22 mouse cellular contexts compared by ENCODE assay signal in the genomic region with DNA sequence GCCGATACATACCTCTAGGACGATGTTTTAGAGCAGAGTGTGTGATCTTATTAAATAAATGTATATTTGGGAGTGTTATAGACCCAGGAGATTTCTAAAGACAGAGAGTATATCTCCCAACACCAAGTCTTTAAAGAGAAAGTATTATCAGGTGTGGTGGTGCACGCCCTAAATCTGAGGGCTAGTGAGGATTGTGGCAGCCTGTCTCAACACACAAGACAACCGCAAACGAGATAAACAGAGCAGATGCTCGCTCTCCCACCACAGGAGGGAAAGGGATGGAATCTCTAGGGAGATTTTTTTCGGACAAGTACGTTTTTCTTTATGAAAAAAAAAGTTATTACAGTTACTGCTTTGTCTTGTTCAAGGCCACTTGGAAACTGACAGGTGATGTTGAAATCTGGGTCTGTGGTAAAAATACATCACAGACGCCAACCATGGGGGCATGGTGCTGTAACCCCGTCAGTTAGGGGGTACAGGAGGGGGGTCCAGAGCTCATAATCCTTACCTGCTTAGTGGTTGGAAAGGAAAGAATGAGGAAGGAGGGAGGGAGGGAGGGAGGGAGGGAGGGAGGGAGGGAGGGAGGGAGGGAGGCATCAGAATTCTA. TPM values are rescaled to one million over a fixed set of nuclear protein-coding genes. Genes with fewer than 3 reads are reported as not detected.
DNase-seq lines count a peak whose midpoint lies in the region; ATAC-seq and TF ChIP-seq lines count a peak whose summit lies in the region.
"Had no signal": no experiment of that assay in that cellular context is flagged by ENCODE, and none has a peak within 500 bp of the region (broad histone marks: within the 10 kb centered on the region; RNA-seq: fewer than 3 reads in every experiment).

No protein-coding gene starts in this region.

- H3K27ac ChIP-seq in heart, embryonic 13.5 days (replicated peaks) = peak overlapping the region; percentile 95
- H3K27ac ChIP-seq in kidney, postnatal 0 days = 0 out of 2 replicates have a peak overlapping the region, but pooled peaks have one; percentile 42
- 0 out of 2 replicates have a peak overlapping the region, but pooled peaks have one; percentile 55 for H3K27ac ChIP-seq in lung, postnatal 0 days (ENCODE audit: low read length)
- H3K27ac ChIP-seq in intestine, embryonic 16.5 days (ENCODE audit: low read length) = no peak overlapping the region
- H3K27ac ChIP-seq: forebrain, embryonic 10.5 days; intestine, embryonic 15.5 days; midbrain, embryonic 12.5 days; neural tube, embryonic 15.5 days had no signal

- H3K36me3 ChIP-seq in heart, embryonic 13.5 days = peaks cover 62% of the 10 kb centered on the region
- H3K36me3 ChIP-seq in kidney, postnatal 0 days (ENCODE audit: insufficient read depth, low read length) = peaks cover 24% of the 10 kb centered on the region
- peaks cover 33% of the 10 kb centered on the region for H3K36me3 ChIP-seq in lung, postnatal 0 days (ENCODE audit: insufficient read depth, low read length)
- H3K36me3 ChIP-seq in intestine, embryonic 16.5 days (ENCODE audit: control insufficient read depth, insufficient read depth, low read length) = peaks cover 17% of the 10 kb centered on the region

- H3K4me1 ChIP-seq in heart, embryonic 13.5 days = peaks cover 59% of the 10 kb centered on the region
- no peaks in the 10 kb centered on the region for H3K4me1 ChIP-seq in kidney, postnatal 0 days (replicated peaks; ENCODE audit: insufficient read depth, low read length)
- H3K4me1 ChIP-seq in lung, postnatal 0 days (ENCODE audit: insufficient read depth, low read depth, low read length) = peaks cover 20% of the 10 kb centered on the region
- H3K4me1 ChIP-seq in intestine, embryonic 16.5 days (ENCODE audit: control insufficient read depth, insufficient read depth, low read length) = peaks cover 14% of the 10 kb centered on the region
- H3K4me1 ChIP-seq: midbrain, embryonic 12.5 days had no signal

- H3K27me3 ChIP-seq in heart, embryonic 13.5 days (replicated peaks) = no peaks in the 10 kb centered on the region
- no peaks in the 10 kb centered on the region for H3K27me3 ChIP-seq in kidney, postnatal 0 days (ENCODE audit: insufficient read depth, low read length)
- H3K27me3 ChIP-seq in lung, postnatal 0 days (replicated peaks; ENCODE audit: insufficient read depth, low read length) = no peaks in the 10 kb centered on the region
- no peaks in the 10 kb centered on the region for H3K27me3 ChIP-seq in intestine, embryonic 16.5 days (replicated peaks; ENCODE audit: control insufficient read depth, insufficient read depth, low read length)
- H3K27me3 ChIP-seq: intestine, embryonic 15.5 days; limb, embryonic 15.5 days; midbrain, embryonic 12.5 days; neural tube, embryonic 15.5 days had no signal

- WGBS in heart, embryonic 13.5 days = 37% methylated on average over 10 of the region's 10 CpGs
- WGBS in kidney, postnatal 0 days = 68% methylated on average over 10 of the region's 10 CpGs
- WGBS in lung, postnatal 0 days = 49% methylated on average over 10 of the region's 10 CpGs
- 69% methylated on average over 10 of the region's 10 CpGs for WGBS in intestine, embryonic 16.5 days

- H3K9me3 ChIP-seq in heart, embryonic 13.5 days = no peaks in the 10 kb centered on the region
- no peaks in the 10 kb centered on the region for H3K9me3 ChIP-seq in kidney, postnatal 0 days (replicated peaks; ENCODE audit: low read length)
- H3K9me3 ChIP-seq in lung, postnatal 0 days (ENCODE audit: low read length) = no peaks in the 10 kb centered on the region
- H3K9me3 ChIP-seq in intestine, embryonic 16.5 days (ENCODE audit: control insufficient read depth, low read length) = no peaks in the 10 kb centered on the region; the same call in 1 of the 2 replicates
- H3K9me3 ChIP-seq: intestine, embryonic 15.5 days; limb, embryonic 15.5 days; midbrain, embryonic 12.5 days; neural tube, embryonic 15.5 days had no signal

- DNase-seq in heart, adult 8-10 months (ENCODE audit: low spot score) = no peak
- no peak for DNase-seq in kidney, postnatal 0 days (ENCODE audit: low spot score)
- DNase-seq in kidney, postnatal 36 days = no peak
- DNase-seq in lung, postnatal 0 days (ENCODE audit: low spot score) = peak; percentile 55
- DNase-seq in lung, postnatal 14 days = no peak
- DNase-seq: cerebellum, adult 8-10 months; gastrocnemius, postnatal 25 days; left cerebral cortex, postnatal 4 days; lung, adult 2 months; right cerebral cortex, adult 18-20 months; right cerebral cortex, postnatal 4 days; thymus, postnatal 14 days had no signal

- no peak for TF ChIP-seq CTCF in kidney, postnatal 0 days (IDR thresholded peaks at IDR 0.05; ENCODE audit: low read depth)
- no peak for TF ChIP-seq CTCF in lung, postnatal 0 days (IDR thresholded peaks at IDR 0.05)

- H3K4me3 ChIP-seq in heart, embryonic 13.5 days = no peak overlapping the region
- H3K4me3 ChIP-seq in kidney, postnatal 0 days (replicated peaks; ENCODE audit: low read depth, low read length) = no peak overlapping the region
- H3K4me3 ChIP-seq in lung, postnatal 0 days (ENCODE audit: low read depth, low read length) = no peak overlapping the region
- no peak overlapping the region for H3K4me3 ChIP-seq in intestine, embryonic 16.5 days (ENCODE audit: low read length)
- H3K4me3 ChIP-seq: forebrain, embryonic 10.5 days; intestine, embryonic 15.5 days; limb, embryonic 15.5 days; midbrain, embryonic 12.5 days; neural tube, embryonic 15.5 days had no signal

- no peak for ATAC-seq in heart, embryonic 13.5 days (ENCODE audit: extremely low read depth, insufficient number of reproducible peaks, low FRiP score, low TSS enrichment)
- no peak for ATAC-seq in kidney, postnatal 0 days (replicated peaks; ENCODE audit: low FRiP score, low read depth)
- no peak; the same call in 1 of the 2 replicates for ATAC-seq in lung, postnatal 0 days
- ATAC-seq in megakaryocyte-erythroid progenitor cell, adult 5-6 weeks (replicated peaks; ENCODE audit: low FRiP score, low TSS enrichment, poor library complexity, severe bottlenecking) = peak; percentile 66
- no peak for ATAC-seq in intestine, embryonic 16.5 days
- ATAC-seq: forebrain, embryonic 16.5 days; hindbrain, embryonic 16.5 days; intestine, embryonic 15.5 days had no signal

- H3K4me2 ChIP-seq in heart, embryonic 13.5 days = 0 out of 2 replicates have a peak overlapping the region, but pooled peaks have one; percentile 3
- no peak overlapping the region for H3K4me2 ChIP-seq in kidney, postnatal 0 days (ENCODE audit: low read length)
- no peak overlapping the region for H3K4me2 ChIP-seq in lung, postnatal 0 days (replicated peaks; ENCODE audit: low read depth, low read length)
- H3K4me2 ChIP-seq in intestine, embryonic 16.5 days (ENCODE audit: low read depth, low read length) = no peak overlapping the region
- H3K4me2 ChIP-seq: intestine, embryonic 15.5 days; limb, embryonic 15.5 days; midbrain, embryonic 12.5 days; neural tube, embryonic 15.5 days had no signal

- no peak for TF ChIP-seq EP300 in lung, postnatal 0 days (IDR thresholded peaks at IDR 0.05)

- H3K9ac ChIP-seq in heart, embryonic 13.5 days = peak overlapping the region; percentile 47
- H3K9ac ChIP-seq in kidney, postnatal 0 days (ENCODE audit: low read depth, low read length) = no peak overlapping the region
- H3K9ac ChIP-seq in lung, postnatal 0 days (replicated peaks; ENCODE audit: low read depth) = no peak overlapping the region
- no peak overlapping the region for H3K9ac ChIP-seq in intestine, embryonic 16.5 days (ENCODE audit: low read depth, low read length)
- H3K9ac ChIP-seq: intestine, embryonic 15.5 days; limb, embryonic 15.5 days; midbrain, embryonic 12.5 days; neural tube, embryonic 15.5 days had no signal

RNA-seq across cellular contexts. Expression of gene Mmd, which starts 9.2 kb away (rescaled TPM):
- 84.1 and 99.1 TPM in 2 replicates for polyA plus RNA-seq in heart, embryonic 13.5 days (2015; fragmentation: Nextera tagmentation; extraction: Ambion mirVana)
- 10 to 100 TPM; 23.7 to 34.1 (median 28.2) TPM for total RNA-seq in heart, adult 8-10 months (2022)
- 29.8 and 32.6 TPM in 2 replicates for polyA plus RNA-seq in kidney, postnatal 0 days (2015; fragmentation: Nextera tagmentation; extraction: Ambion mirVana)
- polyA plus RNA-seq in lung, postnatal 0 days (2015; fragmentation: Nextera tagmentation; extraction: Ambion mirVana) = 32.5 and 35.8 TPM in 2 replicates
- 12.5 and 21.9 TPM in 2 replicates for total RNA-seq in megakaryocyte-erythroid progenitor cell, adult 5-6 weeks (2014; fragmentation: Nextera tagmentation)
- 14.6 and 19.7 TPM in 2 replicates for total RNA-seq in megakaryocyte-erythroid progenitor cell, adult 5-6 weeks (2017)
- 47.7 and 49.4 TPM in 2 replicates for polyA plus RNA-seq in intestine, embryonic 16.5 days (2015; fragmentation: Nextera tagmentation; extraction: Ambion mirVana)
